Mouse (Mus musculus) testis, adult 2 months (tissue): ENCODE data around the gene Hps3.

Source experiments
- CTCF ChIP-seq: fragments of 200-500 bp; IDR thresholded peaks from 2 replicates; pipeline ENCODE4 v1.5.1; 2012; ENCODE audit warnings: low read depth, mild to moderate bottlenecking, inconsistent platforms, low read length, moderate library complexity; ENCODE audit not compliant: control insufficient read depth, insufficient read depth, insufficient replicate concordance
- POLR2A ChIP-seq: fragments of 200-500 bp; IDR thresholded peaks from 2 replicates; pipeline ENCODE4 v1.6.1; 2012; ENCODE audit warnings: low read depth, mild to moderate bottlenecking, inconsistent platforms, low read length, moderate library complexity; ENCODE audit not compliant: control insufficient read depth

DNA sequence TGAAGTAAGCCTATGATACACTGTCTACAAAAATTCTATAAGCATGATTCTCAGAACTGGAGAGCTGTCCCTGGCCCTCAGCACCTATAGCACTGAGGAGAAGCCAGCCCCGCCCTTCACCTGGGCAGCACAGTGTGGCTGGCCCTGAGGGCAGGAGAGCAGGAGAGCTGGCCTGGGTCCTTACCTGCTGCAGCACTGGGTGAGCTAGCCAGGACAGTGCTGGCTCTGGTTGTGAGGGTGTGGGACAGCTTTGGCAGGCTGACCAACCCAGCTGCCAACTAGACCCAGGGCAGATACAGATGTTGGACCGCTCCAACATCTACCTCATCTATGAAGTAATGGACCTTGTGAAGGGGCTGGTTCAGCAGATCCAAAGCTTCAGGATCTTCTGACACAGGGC lies 20.7 kb downstream of the Hps3 start:
- TF ChIP-seq POLR2A (no peak), CTCF (no peak)
